Mouse (Mus musculus) embryonic facial prominence, embryonic 12.5 days (tissue): ENCODE measurements at regions not wholly inside any gene's neighbourhood (a gene's known extent, or its start where the extent isn't known, plus 50 kb on each side); places are given as distances from the start of the nearest gene placed in this dataset.

Source experiments
- ATAC-seq: fragments of 200-750 bp; cut with Nextera tagmentation; 2 replicates; pipeline ENCODE4 v1.8.0; 2017; ENCODE audit not compliant: insufficient number of reproducible peaks, insufficient read depth, low FRiP score, low TSS enrichment
- H3K27ac ChIP-seq: fragments of 300-500 bp; sonication (generic); 2 replicates; pipeline ENCODE4 v1.5.1; 2016; ENCODE audit warnings: mild to moderate bottlenecking
- H3K27me3 ChIP-seq: fragments of 300-500 bp; sonication (generic); 2 replicates; pipeline ENCODE4 v1.6.1; 2016; ENCODE audit warnings: mild to moderate bottlenecking, moderate library complexity
- H3K36me3 ChIP-seq: fragments of 300-500 bp; sonication (generic); 2 replicates; pipeline ENCODE4 v1.6.1; 2016; ENCODE audit warnings: mild to moderate bottlenecking
- H3K4me1 ChIP-seq: fragments of 300-500 bp; sonication (generic); 2 replicates; pipeline ENCODE4 v1.6.1; 2016
- H3K4me2 ChIP-seq: fragments of 300-500 bp; sonication (generic); replicated peaks from 2 replicates; pipeline ENCODE4 v1.6.1; 2016; ENCODE audit warnings: mild to moderate bottlenecking, moderate library complexity
- H3K4me3 ChIP-seq: fragments of 300-500 bp; sonication (generic); 2 replicates; pipeline ENCODE4 v1.5.1; 2016; ENCODE audit warnings: mild to moderate bottlenecking
- H3K9ac ChIP-seq: fragments of 300-500 bp; sonication (generic); 2 replicates; pipeline ENCODE4 v1.6.1; 2016; ENCODE audit warnings: mild to moderate bottlenecking, moderate library complexity
- H3K9me3 ChIP-seq: fragments of 300-500 bp; sonication (generic); 2 replicates; pipeline ENCODE4 v1.6.1; 2016; ENCODE audit warnings: mild to moderate bottlenecking, moderate library complexity
- WGBS: fragments of 180-500 bp; shearing (Covaris S2); methylation state at CpG from one replicate; pipeline ENCODE4 v1.1.7; 2016; 5-methylcytosine and 5-hydroxymethylcytosine counted together

DNA sequence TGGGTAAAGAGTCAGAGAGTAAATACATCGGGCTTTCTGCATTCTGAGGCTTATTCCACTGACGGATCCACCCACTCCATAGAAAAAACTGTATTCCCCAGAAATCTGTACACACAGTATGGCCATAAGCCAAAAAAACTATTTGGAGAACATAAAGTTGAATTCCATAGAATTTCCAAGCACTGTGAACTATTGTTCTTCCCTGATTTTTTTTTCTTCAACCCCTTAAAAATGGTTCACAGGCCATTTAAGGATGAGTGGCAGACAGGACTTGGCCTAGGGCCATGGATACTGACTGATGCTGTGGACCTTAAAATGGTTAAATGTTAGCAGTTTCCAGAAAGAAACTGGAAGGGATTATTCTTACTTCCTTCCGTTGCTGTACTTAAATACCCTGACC is 247.0 kb downstream of the Sipa1l2 start:
- Histone ChIP-seq H3K27ac (no peak overlapping the region), H3K9ac (no peak overlapping the region)
- 77% methylated on average over 3 of the region's 3 CpGs for WGBS

DNA sequence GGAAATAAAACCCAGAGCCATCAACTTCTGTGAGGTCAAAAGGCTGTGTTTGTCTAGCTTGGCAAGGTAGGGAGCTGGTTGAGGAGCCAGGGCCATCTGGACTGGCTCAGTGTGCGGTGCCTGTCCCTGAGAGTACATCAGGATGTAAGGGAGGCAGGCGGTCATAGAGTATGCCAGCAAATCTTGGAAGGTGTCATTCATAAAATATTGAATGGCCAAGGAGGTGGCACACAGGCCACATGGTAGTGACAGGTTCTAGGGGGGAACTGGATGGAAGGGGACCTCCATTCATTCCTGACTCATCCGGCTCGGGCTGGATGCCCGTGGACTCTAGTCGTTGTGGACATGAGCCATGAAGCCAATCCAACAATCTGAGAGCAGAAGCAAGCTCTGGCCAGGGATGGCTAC is 252.0 kb downstream of the Sipa1l2 start:
- Histone ChIP-seq H3K9ac (no peak overlapping the region), H3K27me3 (no peaks in the 10 kb centered on the region), H3K4me2 (no peak overlapping the region), H3K9me3 (no peaks in the 10 kb centered on the region), H3K36me3 (no peaks in the 10 kb centered on the region), H3K27ac (no peak overlapping the region), H3K4me1 (no peaks in the 10 kb centered on the region), H3K4me3 (no peak overlapping the region)
- ATAC-seq, result no peak
- 97% methylated on average over 6 of the region's 6 CpGs for WGBS

More for the DNA sequence above, 247.0 kb downstream of the Sipa1l2 start:
- H3K27me3 ChIP-seq, result 0 out of 2 replicates have a peak, but pooled peaks cover 4% of the 10 kb centered on the region
- no peaks in the 10 kb centered on the region for H3K36me3 ChIP-seq
- H3K4me1 ChIP-seq, result peaks cover 27% of the 10 kb centered on the region
- H3K4me3 ChIP-seq, result no peak overlapping the region
- no peak for ATAC-seq
- H3K9me3 ChIP-seq, result no peaks in the 10 kb centered on the region
- no peak overlapping the region for H3K4me2 ChIP-seq

DNA sequence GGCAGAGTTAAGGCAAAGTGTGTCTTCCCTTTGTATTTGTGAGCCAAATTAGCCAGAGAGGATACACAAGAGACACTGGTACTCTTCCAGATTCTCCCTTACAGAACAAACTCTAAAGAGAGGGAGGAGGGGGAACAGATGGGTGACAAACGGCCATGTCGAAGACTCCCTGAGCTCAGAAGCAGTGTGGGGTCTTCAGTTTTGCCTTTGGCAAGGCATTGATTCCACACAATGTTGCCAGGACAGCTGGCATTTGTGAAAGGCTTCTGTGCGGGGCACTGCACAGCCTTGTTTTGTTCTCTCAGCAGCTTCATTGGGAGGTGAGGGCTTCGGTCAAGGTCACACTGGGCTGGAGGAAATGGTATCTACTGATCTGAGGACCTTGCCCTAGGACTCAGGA is 253.9 kb downstream of the Sipa1l2 start:
- no peak overlapping the region for H3K9ac ChIP-seq
- no peak overlapping the region for H3K4me2 ChIP-seq
- WGBS, result 81% methylated on average over 4 of the region's 4 CpGs
- peaks cover 13% of the 10 kb centered on the region for H3K4me1 ChIP-seq
- H3K27me3 ChIP-seq, result no peaks in the 10 kb centered on the region
- no peaks in the 10 kb centered on the region for H3K9me3 ChIP-seq
- H3K36me3 ChIP-seq, result no peaks in the 10 kb centered on the region
- H3K4me3 ChIP-seq, result no peak overlapping the region
- no peak overlapping the region for H3K27ac ChIP-seq
- no peak for ATAC-seq

DNA sequence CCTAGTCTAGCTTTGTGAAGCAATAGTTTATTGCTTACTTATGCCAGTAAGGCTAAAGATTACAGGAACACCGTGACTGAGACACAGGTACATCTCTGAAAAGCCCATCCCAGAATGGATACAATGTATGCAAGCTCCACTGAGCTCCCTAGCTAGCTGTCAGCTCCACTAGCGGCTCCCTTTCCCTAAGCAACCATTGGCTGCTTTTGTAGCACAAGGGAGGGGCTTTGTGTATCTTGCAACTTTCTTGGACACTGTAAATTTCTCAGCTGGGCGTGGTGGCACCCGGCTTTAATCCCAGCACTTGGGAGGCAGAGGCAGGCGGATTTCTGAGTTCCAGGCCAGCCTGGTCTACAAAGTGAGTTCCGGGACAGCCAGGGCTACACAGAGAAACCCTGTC is 254.6 kb downstream of the Sipa1l2 start:
- H3K27ac ChIP-seq, result no peak overlapping the region
- H3K4me3 ChIP-seq, result no peak overlapping the region
- no peaks in the 10 kb centered on the region for H3K36me3 ChIP-seq
- H3K9me3 ChIP-seq, result no peaks in the 10 kb centered on the region
- peaks cover 21% of the 10 kb centered on the region for H3K4me1 ChIP-seq
- H3K9ac ChIP-seq, result no peak overlapping the region
- WGBS, result 81% methylated on average over 6 of the region's 6 CpGs
- H3K4me2 ChIP-seq, result no peak overlapping the region
- no peaks in the 10 kb centered on the region for H3K27me3 ChIP-seq
- ATAC-seq, result no peak

DNA sequence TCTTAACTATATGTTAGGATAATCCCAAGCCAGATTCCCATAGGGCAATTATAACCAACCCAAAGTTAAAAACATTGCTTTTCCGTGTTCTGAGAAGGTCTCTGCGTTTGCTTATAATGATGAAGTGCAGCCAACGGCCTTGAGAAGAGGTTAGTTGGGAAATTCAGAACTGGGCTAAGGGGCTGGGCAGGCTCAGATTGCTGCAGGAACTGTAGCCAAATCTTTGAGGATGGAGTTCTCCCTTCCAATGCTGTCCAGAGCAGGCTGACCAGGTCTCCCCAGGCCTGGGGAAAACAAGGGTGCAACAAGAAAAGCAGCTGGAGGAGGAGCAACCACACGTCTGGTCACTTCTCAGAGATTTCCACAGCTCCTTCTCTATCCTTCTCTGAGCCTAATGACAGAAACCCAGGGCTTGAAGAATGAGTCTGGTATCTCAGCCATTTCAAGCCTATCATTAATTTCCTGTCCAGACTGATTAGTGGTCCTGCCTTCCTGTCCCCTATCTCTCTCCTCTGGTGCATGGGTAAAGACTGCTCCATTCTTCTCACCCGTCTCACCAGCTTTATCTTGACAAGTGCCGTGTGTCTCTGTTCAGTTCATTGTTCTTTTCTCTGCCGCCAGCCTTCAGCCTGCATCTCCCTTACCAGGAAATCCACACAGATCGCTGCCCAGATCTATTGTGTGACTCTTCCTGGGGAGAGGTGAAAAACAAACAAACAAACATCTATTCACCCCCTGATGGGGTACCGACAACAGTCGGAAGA is 255.2 kb downstream of the Sipa1l2 start:
- WGBS, result 66% methylated on average over 10 of the region's 10 CpGs
- H3K9me3 ChIP-seq, result no peaks in the 10 kb centered on the region
- peaks cover 24% of the 10 kb centered on the region for H3K4me1 ChIP-seq
- no peaks in the 10 kb centered on the region for H3K27me3 ChIP-seq
- H3K9ac ChIP-seq, result no peak overlapping the region
- H3K4me2 ChIP-seq, result no peak overlapping the region
- H3K4me3 ChIP-seq, result no peak overlapping the region
- no peak overlapping the region for H3K27ac ChIP-seq
- no peak for ATAC-seq
- H3K36me3 ChIP-seq, result no peaks in the 10 kb centered on the region

DNA sequence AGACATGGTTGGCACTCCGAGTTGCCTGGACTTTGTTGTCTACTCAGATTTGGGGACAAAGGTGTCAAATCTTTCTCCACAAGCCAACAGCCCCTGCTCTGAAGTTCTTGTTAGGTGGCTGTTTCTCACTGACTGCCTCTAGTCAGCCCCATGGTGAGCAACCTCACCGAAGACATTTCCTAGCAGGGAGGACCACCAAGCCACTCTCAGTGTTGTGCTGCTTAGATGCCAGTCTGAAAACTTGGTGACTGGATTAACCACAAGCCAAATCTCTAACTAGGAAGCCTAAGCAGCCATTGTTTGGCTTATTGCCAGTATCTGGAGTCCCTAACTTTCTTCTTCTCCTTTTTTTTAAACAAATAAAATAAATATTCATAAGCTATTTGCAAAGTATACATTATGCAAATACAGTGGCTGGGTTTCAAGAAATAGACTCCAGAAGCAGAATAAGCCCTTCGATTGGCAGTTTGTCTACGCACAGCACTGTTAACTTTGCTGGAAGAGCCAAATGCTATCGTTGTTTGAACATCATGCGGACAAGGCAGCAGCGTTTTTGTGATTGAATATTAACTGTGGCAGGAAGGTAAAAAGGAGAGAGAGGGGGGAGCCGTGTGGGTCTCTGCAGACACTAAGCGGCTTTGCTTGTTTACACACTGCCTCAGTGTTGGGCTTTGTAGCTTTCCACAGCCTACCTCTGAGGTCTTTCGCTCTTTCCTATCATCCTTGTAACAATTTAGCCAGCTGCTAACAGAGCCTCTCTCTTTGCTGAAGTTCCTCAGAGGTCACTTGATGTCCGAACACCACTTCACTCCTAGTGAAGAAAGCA is 257.4 kb downstream of the Disc1 start:
- Histone ChIP-seq H3K9ac (no peak overlapping the region), H3K9me3 (no peaks in the 10 kb centered on the region), H3K4me2 (no peak overlapping the region), H3K36me3 (no peaks in the 10 kb centered on the region), H3K4me3 (no peak overlapping the region), H3K27me3 (no peaks in the 10 kb centered on the region), H3K4me1 (peaks cover 33% of the 10 kb centered on the region), H3K27ac (0 out of 2 replicates have a peak overlapping the region, but pooled peaks have one; percentile 13)
- 0 out of 2 replicates have a peak, but pooled peaks have one; percentile 41 for ATAC-seq
- WGBS, result 44% methylated on average over 11 of the region's 11 CpGs
